Mouse (Mus musculus): ENCODE data around the gene Tmem132b.

- TF ChIP-seq TCF12 (IDR thresholded peaks at IDR 0.05; ENCODE audit: insufficient read depth, poor library complexity, severe bottlenecking) (no peak), REST (IDR thresholded peaks at IDR 0.05; ENCODE audit: insufficient read depth, insufficient read length) (no peak), POLR2A (IDR thresholded peaks at IDR 0.05; ENCODE audit: insufficient read length, low read depth) (no peak)
Measured at GRCm38 (mm10) chr5:125583298-125583697, 51.7 kb downstream of the Tmem132b start.
